ENCODE assay signal across 24 mouse cellular contexts in genomic region chr4:53398561-53398960, GRCm38 (mm10).
"Had no signal": no experiment of that assay in that cellular context is flagged by ENCODE, and none has a peak within 500 bp of the region (broad histone marks: within the 10 kb centered on the region; RNA-seq: fewer than 3 reads in every experiment).

No protein-coding gene starts in this region.

- DNase-seq: kidney, adult 11 months; kidney, adult 8-10 months; kidney, postnatal 10 days; kidney, postnatal 36 days; layer of hippocampus, postnatal 36 days; liver, postnatal 0 days; retina, postnatal 1 day; right cerebral cortex, postnatal 25 days; spleen, adult 18-20 months; thymus, postnatal 25 days had no signal

- H3K4me2 ChIP-seq: intestine, embryonic 15.5 days; kidney, embryonic 15.5 days; liver, embryonic 11.5 days; lung, embryonic 14.5 days; midbrain, embryonic 13.5 days; neural tube, embryonic 13.5 days; stomach, embryonic 15.5 days had no signal

- H3K27ac ChIP-seq: intestine, embryonic 15.5 days; kidney, embryonic 15.5 days; left cerebral cortex, adult 2 months; liver, embryonic 14.5 days; macrophage; midbrain, embryonic 10.5 days; midbrain, embryonic 13.5 days; neural tube, embryonic 13.5 days; stomach, embryonic 15.5 days had no signal

- H3K4me3 ChIP-seq: intestine, embryonic 15.5 days; kidney, embryonic 15.5 days; left cerebral cortex, adult 2 months; megakaryocyte, embryonic 14.5 days; midbrain, embryonic 10.5 days; midbrain, embryonic 13.5 days; myocyte; neural tube, embryonic 13.5 days; stomach, embryonic 15.5 days had no signal

- H3K27me3 ChIP-seq: intestine, embryonic 15.5 days; kidney, embryonic 15.5 days; megakaryocyte, embryonic 14.5 days; midbrain, embryonic 13.5 days; neural tube, embryonic 13.5 days; stomach, embryonic 15.5 days had no signal

- H3K9ac ChIP-seq: intestine, embryonic 15.5 days; kidney, embryonic 15.5 days; liver, embryonic 14.5 days; liver, postnatal 0 days; lung, embryonic 14.5 days; midbrain, embryonic 13.5 days; neural tube, embryonic 13.5 days; stomach, embryonic 15.5 days had no signal

- H3K4me1 ChIP-seq: intestine, embryonic 15.5 days; kidney, embryonic 15.5 days; midbrain, embryonic 10.5 days; midbrain, embryonic 13.5 days; neural tube, embryonic 13.5 days; stomach, embryonic 15.5 days had no signal

- ATAC-seq: intestine, embryonic 15.5 days; liver, postnatal 0 days; midbrain, embryonic 13.5 days; midbrain, embryonic 16.5 days had no signal

- H3K36me3 ChIP-seq: intestine, embryonic 15.5 days; kidney, embryonic 15.5 days; midbrain, embryonic 10.5 days; midbrain, embryonic 13.5 days; neural tube, embryonic 13.5 days; stomach, embryonic 15.5 days had no signal

- H3K9me3 ChIP-seq: intestine, embryonic 15.5 days; kidney, embryonic 15.5 days; megakaryocyte, embryonic 14.5 days; midbrain, embryonic 10.5 days; midbrain, embryonic 13.5 days; neural tube, embryonic 13.5 days; stomach, embryonic 15.5 days had no signal
